Mouse (Mus musculus) brain, embryonic 18.5 days (tissue): ENCODE measurements around the gene Gen1.

Experiments
- DNase-seq: peaks from one replicate; pipeline ENCODE4 v3.0.0-alpha.2; 2012; ENCODE audit warnings: low read depth, low spot score

Gene Gen1

DNA sequence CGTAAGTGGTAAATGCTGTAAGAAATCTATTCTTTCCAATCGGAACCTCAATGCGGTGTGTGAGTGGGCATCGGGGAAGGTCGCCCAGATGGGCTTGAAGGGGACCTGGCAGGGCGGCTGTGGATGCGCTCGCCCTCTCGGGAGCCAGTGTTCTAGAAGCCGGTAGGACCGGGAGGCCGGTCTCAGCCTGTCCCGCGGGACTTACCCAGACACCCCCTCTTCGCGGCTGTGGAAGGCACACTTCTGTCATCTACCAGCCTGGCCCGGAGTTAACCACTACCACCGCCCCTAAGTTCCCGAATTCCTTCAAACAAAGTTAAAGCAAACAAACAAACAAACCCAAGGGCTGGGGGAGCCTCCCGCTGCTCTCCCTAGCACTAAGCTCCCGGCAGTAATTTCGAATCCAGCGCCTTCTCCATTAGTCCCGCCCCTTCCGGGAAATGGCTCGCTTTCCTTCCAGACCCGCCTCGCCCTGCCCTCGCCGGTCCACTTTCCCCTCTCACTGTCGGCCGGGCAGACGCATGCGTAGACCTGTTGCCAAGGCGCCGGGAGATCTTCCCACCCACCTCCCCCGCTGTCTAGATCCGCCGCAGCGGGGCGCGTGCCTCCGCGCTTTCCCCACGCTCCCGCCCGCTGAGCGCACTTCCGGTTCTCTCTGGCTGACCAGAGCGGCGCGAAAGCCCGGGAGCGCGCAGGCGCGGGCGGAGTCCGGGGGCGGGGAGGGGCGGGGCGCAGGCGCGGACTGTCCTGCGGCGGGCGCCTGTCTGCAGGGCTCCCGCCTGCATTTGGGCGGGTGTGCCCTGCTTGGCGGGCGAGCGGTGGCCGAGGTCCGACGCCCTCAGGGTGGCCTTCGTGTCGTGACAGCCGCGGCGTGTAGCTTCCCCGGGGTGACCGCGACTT, at the start of gene Gen1, which contains the start of gene Smc6:
Gen1 (minus strand) TSS at position 420 of the 900 bp plus-strand sequence.
Smc6 (plus strand) TSS at position 505 of the 900 bp plus-strand sequence.
- peak; percentile 88 for DNase-seq

DNA sequence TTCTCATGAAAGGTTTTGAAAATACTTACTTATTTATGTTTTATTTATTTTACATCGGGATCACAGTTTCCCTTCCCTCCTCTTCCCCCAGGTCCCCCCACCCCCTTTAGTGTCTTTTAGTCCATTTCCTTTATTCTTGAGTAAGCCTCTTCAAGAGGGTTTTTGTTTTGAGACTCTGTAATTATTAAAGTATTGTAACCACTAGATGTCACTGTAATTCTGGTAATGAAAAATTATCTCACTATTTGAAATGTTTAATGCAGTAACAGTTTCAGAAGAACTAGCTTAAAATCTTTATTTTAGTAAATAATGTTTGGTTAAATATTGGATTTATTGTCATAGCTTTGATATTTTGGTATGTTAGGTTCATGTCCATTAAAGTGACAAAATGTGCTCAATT, 48.2 kb upstream of the Gen1 start:
- peak; percentile 10 for DNase-seq

DNA sequence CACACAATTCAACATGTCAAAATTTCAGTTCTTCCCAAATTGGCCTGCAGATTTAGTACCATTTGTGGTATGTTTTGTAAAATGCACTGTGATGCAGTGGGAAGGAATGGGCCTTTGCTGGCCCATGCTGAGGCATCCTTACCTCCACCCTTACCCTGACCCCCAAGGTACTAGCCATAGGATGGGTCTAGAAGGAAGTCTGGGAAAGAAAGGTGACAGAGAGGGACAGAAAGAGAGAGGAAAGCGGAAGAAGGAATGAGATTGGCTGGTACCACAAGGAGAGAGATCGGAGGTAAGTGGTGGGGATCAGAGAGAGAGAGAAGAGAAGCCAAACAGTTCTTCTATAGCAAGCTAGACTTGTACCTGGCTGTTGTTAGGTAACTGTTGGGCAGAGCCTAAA, 45.5 kb upstream of the Gen1 start:
- DNase-seq = no peak

DNA sequence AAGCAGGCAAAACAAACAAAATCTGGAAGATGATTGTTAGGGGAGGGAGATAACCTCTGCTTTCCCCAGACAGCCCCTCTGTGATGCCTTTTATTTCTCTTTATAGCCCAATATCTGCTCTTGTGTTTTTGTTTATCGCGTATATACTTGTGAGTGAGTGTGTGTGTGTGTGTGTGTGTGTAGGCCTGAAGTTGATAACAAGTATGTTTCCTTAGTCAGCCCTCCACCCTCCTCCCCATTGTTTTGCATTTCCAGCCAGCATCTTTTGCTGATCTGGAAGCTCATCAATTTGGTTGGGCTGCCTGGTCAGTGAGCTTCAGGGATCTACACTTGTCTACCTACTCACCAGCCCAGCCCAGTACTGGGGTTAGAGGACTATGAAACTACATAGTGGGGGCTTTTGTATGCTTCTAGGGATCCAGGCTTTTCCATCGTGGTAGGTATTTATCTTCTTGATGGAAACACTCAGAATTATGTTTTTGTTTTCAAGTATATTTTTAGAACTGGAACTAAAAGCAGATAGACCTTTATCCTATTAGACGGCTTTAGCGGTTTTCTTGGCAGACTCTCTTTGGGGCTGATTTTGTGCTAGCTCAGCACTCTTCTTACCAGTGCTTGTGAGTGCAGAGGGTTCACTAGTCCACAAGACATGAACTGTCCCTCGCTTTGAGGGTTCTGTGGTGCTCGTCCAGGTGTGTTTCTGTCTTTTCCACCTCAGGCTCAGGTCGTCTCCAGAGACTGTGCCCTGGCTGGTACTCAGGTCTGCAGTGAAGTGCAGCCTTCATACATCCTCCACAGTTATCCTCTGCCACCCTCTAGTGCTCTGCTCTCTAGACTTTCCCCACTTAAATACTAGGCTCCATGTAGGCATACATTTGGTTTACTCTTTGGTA, 41.4 kb upstream of the Gen1 start:
- DNase-seq = no peak

DNA sequence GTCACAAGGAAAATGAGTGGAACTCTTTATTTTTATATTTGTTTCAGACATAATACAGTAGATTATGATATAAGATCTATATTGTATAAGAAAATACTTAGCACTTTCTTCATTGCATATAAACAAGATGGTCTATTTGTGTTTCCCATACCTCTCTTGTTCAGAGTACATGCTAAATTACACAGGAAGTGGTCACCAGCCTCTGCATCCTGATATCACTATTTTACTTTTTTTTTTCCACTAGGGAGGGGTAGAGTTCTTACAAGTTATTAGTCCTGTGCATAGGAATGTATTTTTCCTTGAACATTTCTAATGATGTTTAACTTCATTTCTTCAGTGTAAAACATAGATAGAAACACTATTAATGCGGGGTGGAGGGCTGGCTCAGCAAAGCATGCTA, 35.3 kb upstream of the Gen1 start:
- DNase-seq = no peak

DNA sequence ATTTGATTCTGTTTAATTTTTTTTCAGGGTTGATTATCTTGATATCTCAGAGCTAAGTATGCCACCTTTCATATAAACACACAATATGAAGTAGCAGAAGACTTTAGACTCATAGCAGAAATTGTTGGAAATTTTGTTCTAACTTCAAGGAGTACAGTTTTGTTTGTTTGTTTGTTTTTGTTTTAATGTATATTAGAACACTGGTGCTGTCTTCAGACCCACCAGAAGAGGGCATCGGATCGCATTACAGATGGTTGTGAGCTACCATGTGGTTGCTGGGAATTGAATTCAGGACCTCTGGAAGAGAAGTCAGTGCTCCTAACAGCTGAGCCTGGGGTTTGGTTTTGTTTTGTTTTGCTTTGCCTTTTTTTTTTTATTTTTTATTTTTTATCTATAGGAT, 20.8 kb upstream of the Gen1 start:
- no peak for DNase-seq

DNA sequence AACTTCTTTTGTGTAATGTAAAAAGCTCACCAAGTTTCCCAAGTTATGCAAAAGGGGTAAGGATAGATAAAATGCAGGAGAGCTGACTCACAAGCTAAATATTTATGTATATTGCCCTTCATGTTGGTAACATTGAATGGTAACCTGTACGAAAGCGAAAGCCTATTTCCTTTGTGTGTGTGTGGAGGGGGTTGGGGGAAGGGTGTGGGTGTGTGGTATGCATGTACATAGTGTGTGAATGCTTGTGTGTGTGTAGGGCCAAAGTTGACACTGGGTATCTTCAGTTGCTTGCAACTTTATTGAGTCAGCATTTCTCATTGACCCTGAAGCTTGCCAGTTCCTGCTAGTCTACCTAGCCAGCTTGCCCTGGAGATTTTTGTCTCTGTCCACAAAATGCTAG, 16.0 kb upstream of the Gen1 start:
- no peak for DNase-seq

DNA sequence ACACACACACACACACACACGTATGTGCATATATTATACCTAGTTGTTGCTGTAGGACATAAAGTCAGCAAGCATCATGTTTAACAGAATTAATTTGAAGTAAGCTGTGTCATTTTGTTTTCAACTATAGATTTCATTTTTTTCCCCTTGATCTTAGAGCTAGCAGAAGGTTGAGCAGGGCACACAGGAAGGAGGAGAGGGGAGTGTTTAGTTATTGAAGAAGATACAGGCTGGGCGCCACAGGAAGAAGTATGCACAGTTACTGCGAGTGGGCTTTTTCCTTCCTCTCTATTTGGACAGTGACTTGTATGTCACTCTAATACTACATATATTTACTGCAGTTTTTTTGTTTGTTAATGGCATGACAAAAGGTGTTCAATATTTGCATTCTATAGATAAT, 14.3 kb upstream of the Gen1 start:
- DNase-seq = no peak

DNA sequence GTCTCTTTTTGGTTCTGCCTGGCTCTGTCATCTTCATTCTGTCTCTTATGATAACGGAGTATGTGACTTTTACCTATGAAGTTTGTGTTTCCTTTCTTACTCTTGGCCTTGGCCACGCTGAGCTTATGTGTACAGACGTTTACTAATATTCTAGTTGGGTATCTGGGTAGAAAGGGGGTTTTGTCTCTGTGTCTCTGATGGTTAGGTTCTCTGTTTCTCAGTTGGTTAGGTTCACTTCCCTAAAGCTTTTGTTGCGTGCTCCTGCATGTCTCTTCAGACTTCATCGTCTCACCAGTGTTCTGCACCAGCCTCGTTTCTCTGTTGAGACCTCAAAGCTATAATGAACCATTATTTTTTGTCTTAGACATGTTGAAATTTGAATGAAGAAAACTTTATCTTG, 11.6 kb upstream of the Gen1 start:
- DNase-seq = no peak

DNA sequence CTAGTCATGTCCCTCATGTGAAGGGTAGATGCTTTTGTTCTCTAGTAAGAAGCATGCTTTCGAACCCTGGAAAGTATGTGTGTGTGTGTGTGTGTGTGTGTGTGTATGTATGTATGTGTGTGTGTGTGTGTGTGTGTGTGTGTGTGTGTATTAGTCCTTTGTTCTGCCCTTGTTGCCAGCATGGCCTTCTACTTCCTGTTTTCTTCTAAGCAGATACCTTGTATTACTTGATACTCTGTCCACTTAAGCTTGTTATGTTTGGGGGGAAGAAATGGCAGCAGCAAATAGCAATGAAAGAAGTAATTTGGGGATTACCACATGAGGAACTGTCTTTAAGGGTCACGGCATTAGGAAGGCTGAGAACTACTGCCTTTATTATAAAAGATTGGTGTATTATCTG, 11.0 kb upstream of the Gen1 start:
- DNase-seq = no peak

DNA sequence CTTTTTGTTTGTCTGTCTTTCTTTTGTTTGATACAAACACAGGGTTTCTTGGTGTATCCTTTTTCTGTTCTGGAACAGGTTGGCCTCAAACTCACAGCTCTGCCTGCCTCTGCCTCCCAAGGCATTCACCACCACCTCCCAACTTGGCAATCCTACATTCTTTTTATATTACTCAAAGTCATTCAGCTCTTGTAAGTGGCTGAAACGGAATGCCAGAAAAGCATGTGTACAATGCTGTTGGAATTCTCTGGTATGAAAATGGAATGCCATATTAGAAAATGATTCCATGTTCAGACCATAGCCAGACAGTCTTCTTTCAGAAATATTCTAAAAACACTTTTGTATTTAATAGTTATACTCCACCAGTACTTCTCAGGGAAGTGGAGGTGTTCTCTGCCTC, 7.6 kb upstream of the Gen1 start:
- no peak for DNase-seq

DNA sequence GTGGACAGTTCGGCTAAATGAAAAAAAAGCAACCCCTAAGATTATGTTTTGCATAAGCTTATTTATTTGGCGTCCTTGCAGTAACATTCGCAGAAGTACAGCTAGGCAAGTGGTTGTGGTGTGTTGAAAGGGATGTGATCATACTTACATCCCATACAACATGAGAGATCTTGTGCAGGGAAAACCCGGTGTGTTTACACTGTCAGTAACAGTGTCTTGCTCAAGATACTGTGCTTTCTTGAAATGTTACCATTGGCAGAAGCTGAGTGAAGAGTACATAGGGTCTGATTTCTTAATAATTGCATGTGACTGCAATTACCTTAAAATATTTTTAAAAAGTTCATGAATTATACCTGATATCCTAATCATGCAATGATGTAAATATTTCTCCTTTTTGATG, 7.0 kb upstream of the Gen1 start:
- DNase-seq = no peak

DNA sequence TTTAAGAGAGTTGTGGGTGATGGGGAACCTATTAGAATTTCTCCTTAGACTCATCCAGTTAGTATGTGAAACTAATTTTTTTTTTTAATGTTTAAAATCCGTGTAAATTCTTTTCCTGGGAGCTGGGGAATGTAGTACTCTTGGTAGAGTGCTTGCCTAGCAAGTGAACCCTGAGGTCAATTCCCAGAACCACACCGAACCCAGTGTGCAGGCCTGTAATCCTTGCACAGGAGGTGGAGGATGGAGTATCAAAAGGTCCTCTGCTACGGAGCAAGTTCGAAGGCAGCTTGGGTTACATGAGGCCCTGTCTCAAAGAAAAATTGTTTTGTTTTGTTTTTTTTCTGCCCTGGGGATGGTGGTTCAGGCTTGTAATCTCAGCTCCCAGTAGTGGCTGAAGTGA, 1.4 kb upstream of the Gen1 start:
- no peak for DNase-seq

DNA sequence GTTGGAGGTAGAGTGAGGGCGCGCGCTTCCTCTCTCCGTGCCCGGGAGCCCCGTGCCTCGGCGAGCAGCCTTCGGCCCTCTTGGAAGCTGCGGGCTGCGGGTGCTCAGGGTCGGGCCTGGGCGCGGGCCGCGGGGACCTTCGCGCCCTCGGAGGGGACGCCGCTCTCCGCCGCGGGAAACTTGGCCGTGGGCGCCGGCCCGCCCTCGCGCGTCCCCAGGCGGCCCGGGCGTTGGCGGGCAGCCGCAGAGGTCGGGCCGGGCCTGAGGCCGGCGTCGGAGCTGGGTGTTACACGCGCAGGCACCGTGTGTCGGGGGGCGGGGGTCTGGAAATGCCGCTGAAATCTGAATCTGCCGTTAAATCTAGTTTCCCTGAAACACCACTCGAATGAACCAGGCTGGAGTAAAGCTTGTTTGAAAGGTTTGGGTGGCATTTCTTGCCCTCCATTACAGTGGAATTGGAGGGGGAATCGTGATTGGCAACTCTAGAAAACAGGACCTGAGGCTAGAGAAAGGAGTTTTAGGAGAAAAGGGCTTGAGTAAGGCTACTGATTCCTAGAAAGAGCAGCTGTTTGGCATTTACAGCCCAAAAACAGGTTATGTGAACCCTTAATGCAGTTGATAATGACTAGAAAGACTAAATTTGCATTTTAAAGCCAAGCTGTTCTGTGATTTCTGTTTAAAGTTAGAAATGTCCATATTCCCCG, 833 bp upstream of the Gen1 start:
- DNase-seq = no peak

DNA sequence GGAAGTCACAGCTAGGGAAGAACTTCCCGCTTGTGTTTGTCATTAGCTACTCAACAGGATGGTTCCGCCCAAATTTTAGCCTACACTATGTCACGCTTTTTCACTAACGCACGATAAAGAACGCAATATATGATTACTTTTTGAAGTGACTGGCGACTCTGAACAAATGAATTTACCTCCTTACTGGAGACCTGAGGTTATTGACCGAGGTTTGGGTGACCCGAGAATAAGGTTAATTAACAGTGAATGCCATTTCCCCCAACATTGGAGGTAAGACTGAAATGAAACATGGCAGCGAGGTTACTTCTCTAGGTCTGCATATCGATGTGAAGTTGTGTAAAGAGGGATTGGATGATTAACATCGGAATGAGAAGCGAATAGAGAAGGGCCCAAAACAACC, 706 bp downstream of the Gen1 start:
- DNase-seq = no peak

DNA sequence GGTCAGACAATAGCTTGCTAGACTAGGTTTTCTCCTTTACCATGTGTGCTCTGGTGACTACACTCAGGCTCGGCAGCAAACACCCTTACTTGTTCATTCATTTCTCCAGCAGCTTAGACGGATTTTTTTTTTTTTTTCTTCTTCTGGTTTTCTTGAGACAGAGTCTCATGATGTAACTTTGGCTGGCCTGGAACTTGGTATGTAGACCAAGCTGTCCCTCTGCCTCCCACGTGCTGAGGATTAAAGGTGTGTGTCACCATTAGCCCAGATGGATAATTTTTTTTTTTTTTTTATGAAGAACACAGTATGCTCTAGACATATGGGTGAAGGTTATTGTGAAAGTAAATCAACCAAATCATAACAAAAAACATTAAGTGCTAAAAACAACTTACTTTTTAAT, 15.3 kb downstream of the Gen1 start:
- DNase-seq = no peak

DNA sequence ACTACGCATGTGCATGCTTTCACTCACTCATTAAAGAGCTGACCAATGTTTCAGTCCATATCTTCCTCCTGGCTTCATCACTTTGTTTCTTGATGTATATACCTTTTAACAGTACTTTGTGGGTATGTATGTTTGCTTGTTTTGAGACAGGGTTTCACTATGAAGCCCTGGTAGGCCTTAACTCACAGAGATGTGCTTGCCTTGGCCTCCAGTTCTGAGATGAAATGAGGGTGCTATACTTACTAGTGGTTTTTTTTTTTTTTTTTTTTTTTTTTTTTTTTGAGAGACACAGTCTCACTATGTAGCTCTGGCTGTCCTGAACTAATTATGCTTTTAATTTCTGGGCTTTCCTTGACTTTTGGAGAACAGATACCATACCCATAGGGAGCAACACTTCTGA, 18.1 kb downstream of the Gen1 start:
- DNase-seq = no peak

DNA sequence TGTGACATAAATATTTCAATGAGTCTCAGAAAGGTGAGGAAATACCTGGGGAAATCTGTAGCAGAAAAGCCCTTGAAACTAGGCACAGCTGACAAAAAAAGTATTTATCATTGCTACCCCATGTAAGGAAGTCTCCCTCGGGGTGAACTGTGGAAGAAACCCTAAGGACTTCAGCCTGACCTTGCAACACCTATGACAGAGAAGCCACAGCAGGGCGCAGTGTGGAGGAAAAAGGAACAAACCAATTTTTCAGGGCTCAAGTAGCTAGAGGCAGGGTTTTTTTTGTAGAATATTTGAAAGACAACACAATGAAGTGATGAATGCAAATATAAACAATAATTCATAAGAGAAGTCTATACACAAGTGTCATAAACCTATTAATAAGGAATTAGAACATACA, 29.6 kb downstream of the Gen1 start:
- no peak for DNase-seq

DNA sequence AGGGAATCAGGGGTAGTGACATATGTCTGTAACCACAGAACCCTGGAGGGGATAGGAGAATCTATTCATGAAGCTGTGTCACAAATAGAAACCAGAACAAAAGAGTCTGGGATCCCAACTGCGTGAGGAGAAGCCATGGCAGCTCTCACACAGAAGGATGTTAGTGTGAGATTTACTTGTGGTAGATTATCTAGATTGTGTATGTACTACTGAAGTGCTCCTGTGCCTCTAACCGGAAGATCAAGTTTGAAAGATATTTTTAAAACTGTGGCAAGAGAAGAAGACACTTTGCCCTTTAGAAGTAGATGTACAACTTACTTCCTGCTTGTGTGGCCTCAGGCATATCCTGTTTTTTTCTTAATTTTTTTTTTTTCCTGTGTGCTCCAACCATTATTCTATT, 35.3 kb downstream of the Gen1 start:
- DNase-seq = no peak

DNA sequence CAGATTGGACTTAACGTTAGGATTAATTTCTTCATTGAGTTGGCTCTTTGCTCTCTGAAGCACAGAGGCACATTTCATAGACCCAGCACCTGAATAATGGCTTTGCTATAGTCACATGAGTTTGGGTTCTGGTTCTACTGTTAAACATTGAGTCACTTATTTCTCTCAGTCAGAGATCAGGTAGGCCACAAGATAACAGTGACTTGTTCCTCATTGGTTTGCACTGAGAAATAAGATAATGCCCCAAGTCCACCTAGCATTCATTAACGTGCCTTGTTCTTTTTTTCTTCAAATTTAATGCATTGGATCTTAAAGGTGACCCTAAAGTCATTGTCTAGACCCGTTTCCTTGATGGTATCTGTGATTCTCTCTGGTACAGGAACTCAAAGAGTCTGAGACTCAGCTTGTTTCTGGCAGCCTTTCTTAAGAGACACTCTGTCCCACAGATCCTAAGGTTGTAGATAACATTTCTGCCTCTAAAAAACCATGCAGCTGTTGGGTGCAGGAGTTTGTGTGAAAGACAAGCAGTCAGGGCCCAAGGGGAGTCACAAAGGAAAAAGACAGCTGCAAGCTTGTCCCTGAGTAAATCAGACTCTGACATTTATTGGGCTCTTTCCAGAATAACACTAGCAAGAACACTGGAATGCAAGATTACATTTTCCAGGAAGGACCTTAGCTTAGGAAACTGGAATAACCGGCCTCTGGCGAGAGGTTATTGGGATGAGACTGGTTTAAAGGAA, 38.9 kb downstream of the Gen1 start:
- DNase-seq = no peak

DNA sequence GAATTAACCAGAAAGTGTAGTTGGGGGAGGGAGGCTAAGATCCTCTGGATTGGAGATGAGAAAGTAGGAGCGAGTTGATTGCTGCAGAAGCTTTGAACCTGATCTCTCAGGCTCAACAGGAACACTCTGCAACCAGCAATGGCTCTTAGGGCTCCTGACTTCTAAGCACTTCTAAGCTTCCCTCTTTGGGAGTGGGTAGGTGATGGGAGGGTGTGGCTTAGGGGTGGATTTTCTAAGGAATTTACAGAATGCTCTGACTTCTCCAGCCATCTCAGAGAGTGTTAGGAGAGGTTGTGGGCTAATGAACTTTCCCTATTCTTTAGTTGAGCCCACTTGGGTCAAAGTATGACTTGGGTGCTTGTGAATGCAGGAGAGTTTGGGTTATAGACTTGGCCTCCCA, 39.5 kb downstream of the Gen1 start:
- DNase-seq = no peak
